Mouse (Mus musculus) heart, adult 18-20 months (tissue): ENCODE data around the gene Anapc7. TPM values are rescaled to one million over a fixed set of nuclear protein-coding genes. Genes with fewer than 3 reads are reported as not detected.
"Not testable (repeated sequence)": the region's sequence is repeated elsewhere in the genome, so short reads cannot be mapped to it uniquely, and the experiment has no call there.

Experiments
- DNase-seq, 2 experiments: peaks; one replicate each; pipeline ENCODE4 v3.0.0; 2021 to 2022; ENCODE audit warnings: mixed read lengths in 1 of 2
- total RNA-seq, 2 experiments: library from RNA; stranded (reverse); gene quantifications; 2 replicates each; pipeline ENCODE4 v1.2.3; 2021

Gene Anapc7
- total RNA-seq, 2 experiments from 2014 or later: 31.8 to 32.4 TPM

DNA sequence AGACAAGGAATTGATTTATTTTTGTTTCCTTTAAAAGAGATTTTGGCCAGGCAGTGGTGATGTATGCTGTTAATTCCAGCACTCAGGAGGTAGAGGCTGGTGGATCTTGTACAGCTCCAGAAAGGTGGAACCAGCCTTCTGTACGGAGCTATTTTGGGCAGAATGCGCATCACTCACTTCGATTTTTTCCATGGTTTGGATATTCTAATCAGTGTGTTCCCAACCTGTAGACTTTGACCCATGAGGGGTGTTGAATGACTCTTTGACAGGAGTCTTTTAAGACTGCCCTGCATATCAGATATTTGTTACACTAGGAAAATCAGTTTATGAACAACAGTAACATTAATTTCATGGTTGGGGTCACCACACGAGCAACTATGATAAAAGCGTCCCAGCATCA lies 29.8 kb downstream of the Anapc7 start:
- no peak for DNase-seq

DNA sequence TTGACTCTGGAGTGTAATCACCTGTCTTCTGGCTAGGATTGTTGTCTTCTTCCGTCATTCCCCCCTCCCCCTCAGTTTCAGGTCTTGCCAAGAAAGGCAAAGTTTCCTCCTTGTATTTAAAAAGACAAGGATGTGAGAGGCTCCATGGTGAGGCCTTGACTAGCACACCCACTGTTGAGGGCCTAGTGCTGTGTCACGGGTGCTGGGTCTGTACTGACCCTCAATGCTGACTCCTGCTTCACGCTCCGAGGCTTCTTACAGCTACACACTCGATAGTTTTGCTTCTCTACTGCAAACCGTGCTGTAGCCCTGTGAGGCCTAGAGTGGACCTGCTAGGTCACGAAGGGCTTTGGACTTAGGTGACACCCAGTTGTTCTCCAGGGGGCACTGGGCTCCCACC lies 30.7 kb downstream of the Anapc7 start:
- DNase-seq: no peak

DNA sequence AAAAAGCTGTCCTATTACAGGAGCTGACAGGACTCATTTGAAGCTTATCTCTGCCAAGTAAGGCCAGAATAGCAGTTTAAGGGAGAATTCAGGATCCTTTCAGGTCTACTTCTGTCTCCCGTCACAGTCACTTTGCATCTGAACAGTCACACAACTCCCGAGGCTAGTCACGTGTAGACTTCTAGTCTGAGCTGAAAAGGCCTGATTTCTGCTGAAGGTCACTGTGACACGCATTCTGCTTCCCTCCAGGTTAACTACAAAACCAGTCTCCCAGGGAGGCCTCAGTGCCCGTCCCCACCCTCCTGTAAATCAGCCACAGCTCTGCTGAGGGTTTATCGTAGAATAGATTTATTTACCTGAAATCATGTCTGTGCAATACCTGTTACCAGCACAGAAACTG lies 31.7 kb downstream of the Anapc7 start:
- no peak for DNase-seq

DNA sequence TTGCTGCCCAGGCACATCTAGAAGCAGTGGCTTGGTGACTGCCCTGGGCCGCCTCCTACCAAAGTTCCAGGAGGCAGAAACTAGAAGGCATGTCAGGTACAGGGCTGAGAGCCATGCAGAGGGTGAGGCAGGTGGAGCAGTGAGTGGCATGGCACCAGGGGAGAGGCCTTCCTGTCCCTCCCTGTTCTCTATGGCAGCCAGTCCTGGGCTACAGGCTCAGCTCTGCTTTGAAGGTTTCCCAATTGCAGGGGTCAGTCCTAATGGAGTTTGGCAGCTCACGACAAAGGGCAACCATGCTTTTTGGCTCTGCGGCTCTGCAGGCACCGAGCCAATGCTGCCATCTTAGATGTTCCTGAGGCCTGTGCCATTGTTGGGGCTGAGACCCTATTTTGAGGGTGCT lies 32.9 kb downstream of the Anapc7 start:
- DNase-seq: no peak

DNA sequence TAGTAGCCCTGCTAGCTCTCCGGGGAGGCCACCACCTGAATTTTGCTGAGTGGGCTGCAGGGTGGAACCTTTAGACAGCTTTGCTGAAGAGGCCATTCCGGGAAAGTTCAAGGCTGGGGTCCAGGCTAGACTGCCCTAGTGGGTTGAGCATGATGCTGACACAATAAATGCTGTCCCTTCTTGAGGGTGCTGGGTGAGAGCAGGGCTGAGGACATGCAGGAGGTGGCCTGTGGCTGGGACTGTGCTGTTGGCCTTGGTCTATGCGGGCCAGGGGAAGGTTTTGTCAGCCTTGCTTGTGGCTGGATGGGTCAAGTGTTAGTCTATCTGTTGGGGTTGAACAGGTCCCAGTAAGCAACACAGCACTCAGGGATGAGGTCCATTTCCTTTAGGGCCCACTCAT lies 33.4 kb downstream of the Anapc7 start:
- peak in 1 of 2 experiments; percentile 29 for DNase-seq

DNA sequence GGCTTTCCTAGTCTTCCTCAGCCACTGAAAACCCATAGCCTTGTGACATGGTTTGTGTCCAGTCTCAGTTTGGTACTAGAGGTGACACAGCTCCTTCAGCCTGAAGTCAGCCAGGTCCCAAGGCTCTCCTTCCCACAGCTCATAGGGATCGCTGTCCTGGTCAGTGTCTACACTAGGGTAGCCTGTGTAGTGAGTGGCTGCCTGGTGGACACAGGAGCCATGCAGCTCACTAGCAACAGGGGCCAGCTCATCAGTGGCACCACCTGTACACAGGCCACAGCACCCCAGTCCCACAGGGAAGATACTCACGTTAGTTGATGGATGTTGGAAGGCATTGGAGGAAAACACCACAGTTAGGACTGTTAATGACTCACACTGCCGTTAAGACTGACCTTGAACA lies 34.1 kb downstream of the Anapc7 start:
- no peak for DNase-seq

- not testable (repeated sequence) for DNase-seq
Measured at GRCm38 (mm10) chr5:122457054-122457453, 35.6 kb downstream of the Anapc7 start.

GRCm38 (mm10) chr5:122458066-122458465 lies 36.6 kb downstream of the Anapc7 start:
- no peak for DNase-seq

GRCm38 (mm10) chr5:122459335-122459734 lies 37.8 kb downstream of the Anapc7 start:
- no peak for DNase-seq

GRCm38 (mm10) chr5:122460656-122461055 lies 39.2 kb downstream of the Anapc7 start:
- no peak for DNase-seq

DNA sequence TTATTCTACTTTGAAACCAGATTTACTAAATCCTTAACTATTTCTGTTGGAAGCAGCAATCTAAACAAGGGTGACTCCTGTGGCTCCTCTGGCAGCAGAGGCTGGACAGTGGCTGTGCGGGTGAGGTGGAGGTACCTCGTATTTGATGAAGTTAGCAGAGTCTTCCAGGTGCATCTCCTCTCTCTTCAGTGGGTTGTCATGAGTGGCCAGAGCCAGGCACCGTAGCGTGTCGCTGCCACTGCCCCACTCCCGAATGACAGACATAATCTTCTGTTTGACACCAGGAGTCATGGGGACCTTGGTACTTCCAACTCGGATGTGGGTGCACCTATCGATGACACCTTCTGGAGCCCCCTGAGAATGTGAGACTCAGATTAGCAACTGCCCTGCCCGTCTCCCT lies 39.9 kb downstream of the Anapc7 start:
- DNase-seq: no peak

GRCm38 (mm10) chr5:122471658-122472057 lies 50.2 kb downstream of the Anapc7 start:
- no peak for DNase-seq

GRCm38 (mm10) chr5:122474643-122475363 lies 53.3 kb downstream of the Anapc7 start:
- DNase-seq: no peak

DNA sequence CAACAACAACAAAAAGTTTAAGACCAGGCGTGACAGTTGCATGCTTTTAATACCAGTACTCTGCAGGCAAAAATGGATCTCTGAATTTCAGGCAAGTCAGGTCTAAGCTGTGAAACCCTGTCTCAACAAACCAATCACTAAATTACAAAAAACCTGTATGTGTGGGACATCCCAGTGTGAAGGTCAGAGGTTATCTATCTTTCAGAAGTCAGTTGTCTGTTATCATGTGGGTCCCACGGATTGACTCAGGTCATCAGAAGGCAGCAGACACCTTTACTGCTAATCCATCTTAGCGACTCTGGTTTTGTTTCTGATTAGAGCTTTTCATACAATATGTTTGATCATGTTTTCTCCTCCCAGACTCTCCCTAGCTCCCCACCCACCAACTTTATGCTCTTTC lies 54.6 kb downstream of the Anapc7 start:
- DNase-seq: no peak

GRCm38 (mm10) chr5:122477492-122477891 lies 56.0 kb downstream of the Anapc7 start:
- no peak for DNase-seq

GRCm38 (mm10) chr5:122479131-122479530 lies 57.6 kb downstream of the Anapc7 start:
- no peak for DNase-seq

- DNase-seq: peak; percentile 74 to 79
Measured at GRCm38 (mm10) chr5:122481844-122482243, 60.4 kb downstream of the Anapc7 start.

DNA sequence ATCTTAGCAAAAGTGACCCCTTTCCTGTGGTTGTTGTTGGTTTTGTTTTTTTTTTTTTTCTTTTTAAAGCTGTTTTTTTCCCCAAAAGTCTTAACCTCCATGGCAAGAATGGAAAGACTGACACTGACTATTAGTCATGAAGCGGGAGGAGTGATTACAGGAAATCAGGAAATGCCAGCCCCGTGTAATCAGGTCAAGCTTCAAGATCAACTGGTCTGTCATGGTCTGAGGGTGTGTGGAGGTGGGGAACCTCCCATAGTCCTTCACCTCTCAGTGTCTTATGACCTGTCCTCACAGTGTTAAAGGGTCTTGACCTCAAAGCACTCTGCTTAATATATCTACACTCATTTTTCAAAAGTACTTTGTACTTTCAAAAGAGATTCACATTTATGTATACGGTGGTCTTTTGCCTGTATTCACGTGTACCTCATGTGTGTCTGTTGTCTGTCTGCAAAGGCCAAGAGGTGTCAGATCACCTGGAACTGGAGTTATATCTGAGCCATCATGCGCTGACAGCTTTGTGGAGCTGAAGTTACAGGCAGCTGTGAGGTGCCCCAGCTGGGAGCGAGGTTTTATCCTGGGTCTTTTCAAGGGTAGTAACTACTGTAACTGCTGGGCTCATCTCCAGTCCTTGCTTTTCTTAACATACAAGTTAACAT lies 61.4 kb downstream of the Anapc7 start:
- no peak for DNase-seq

DNA sequence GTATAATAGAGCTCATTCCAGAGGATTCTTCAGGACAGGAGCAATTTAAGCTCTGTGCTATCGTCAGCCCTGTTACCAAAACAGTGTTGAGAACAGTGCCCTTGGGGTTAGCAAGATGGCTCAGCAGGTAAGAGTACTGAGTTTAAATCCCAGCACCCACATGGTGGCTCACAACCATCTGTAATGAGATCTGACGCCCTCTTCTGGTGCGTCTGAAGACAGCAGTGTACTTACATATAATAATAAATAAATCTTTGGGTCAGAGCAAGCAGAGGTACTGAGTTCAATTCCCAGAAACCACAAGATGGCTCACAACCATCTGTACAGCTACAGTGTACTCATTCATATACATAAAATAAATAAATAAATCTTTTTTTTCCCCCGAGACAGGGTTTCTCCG lies 64.8 kb downstream of the Anapc7 start:
- not testable (repeated sequence) for DNase-seq

GRCm38 (mm10) chr5:122487825-122488224 lies 66.3 kb downstream of the Anapc7 start:
- no peak for DNase-seq

- DNase-seq: no peak
Measured at GRCm38 (mm10) chr5:122490148-122490547, 68.7 kb downstream of the Anapc7 start.

DNA sequence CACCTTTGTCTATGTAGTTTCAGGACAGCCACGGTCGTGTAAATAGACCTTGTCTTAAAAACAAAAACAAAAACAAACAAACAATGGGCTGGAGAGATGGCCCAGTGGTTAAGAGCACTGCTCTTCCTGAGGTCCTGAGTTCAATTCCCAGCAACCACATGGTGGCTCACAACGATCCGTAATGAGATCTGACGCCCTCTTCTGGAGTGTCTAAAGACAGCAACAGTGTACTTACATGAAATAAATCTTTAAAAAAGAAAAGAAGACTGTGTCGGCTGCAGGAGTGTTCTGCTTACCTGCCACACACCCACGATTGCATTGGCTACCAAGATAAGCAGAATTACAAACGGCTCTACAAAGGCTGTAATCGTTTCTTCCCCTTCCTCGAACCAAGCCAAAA lies 69.9 kb downstream of the Anapc7 start:
- DNase-seq: no peak

DNA sequence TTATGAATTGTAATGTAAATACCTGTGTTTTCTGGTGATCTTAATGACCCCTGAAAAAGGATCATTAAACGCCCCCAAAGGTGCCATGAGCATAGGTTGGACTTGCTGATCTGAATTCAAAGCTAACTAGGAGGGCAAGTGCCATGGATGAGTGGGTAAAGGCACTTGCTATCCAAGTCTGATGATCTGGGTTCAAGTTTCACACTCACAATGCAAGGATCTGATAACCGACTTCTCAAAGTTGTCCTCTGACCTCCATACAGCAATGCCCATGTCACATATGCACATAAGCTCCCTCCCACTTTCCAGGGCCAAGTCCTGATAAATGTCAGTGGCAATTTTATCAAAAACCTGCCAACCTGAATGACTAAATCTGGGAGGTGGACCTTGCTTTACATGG lies 71.5 kb downstream of the Anapc7 start:
- DNase-seq: no peak

DNA sequence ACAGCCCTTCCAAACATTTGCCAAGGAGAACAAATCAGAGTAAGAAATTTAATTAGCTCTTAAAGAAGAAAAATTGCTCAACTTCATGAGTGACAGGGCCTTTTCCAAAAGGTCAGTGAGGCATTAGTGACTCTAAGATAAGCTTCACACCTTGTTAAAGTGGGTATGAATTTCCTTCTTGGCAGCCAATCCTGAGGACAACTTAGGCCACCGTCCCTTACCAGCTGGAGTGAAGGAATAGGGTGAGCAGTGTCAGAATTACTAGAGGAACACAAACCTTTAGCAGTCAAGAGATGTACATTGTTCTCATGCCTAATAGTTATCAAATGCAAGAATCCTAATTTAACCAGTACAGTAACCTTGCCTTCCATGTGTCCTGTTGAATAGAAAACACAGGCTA lies 73.0 kb downstream of the Anapc7 start:
- DNase-seq: no peak
